Mouse (Mus musculus): ENCODE data around the gene 0610010K14Rik. TPM values are rescaled to one million over a fixed set of nuclear protein-coding genes. Genes with fewer than 3 reads are reported as not detected.

The 0610010K14Rik gene
- polyA plus RNA-seq, 1 experiment from 2014 or later: 201 TPM

- WGBS: 47% methylated on average over 8 of the region's 8 CpGs
- no peak for ATAC-seq
- Histone ChIP-seq H3K27me3 (peaks cover 31% of the 10 kb centered on the region), H3K4me3 (replicated peaks) (peak overlapping the region; percentile 33; the same call in 1 of the 2 replicates), H3K4me2 (replicated peaks) (peak overlapping the region; percentile 52), H3K9me3 (no peaks in the 10 kb centered on the region), H3K27ac (no peak overlapping the region), H3K36me3 (peaks cover 18% of the 10 kb centered on the region), H3K9ac (replicated peaks) (peak overlapping the region; percentile 59), H3K4me1 (replicated peaks) (peaks cover 47% of the 10 kb centered on the region)
Measured at GRCm38 (mm10) chr11:70233016-70233415, 4.7 kb downstream of the 0610010K14Rik start.

GRCm38 (mm10) chr11:70232546-70232945 lies 5.2 kb downstream of the 0610010K14Rik start:
- WGBS: 8% methylated on average over 10 of the region's 10 CpGs

GRCm38 (mm10) chr11:70230239-70230727 lies 7.4 kb downstream of the 0610010K14Rik start:
- Histone ChIP-seq H3K4me2 (replicated peaks) (peak overlapping the region; percentile 47), H3K27me3 (peaks cover 58% of the 10 kb centered on the region), H3K36me3 (peaks cover 11% of the 10 kb centered on the region), H3K27ac (no peak overlapping the region), H3K4me1 (replicated peaks) (peaks cover 43% of the 10 kb centered on the region), H3K9ac (replicated peaks) (no peak overlapping the region), H3K4me3 (replicated peaks) (peak overlapping the region; percentile 28), H3K9me3 (no peaks in the 10 kb centered on the region)
- under 1% methylated on average over 32 of the region's 32 CpGs for WGBS
- peak; percentile 44; the same call in 1 of the 2 replicates for ATAC-seq

More at GRCm38 (mm10) chr11:70232546-70232945, 5.2 kb downstream of the 0610010K14Rik start:
- Histone ChIP-seq H3K27ac (no peak overlapping the region), H3K4me2 (replicated peaks) (peak overlapping the region; percentile 52), H3K4me1 (replicated peaks) (peaks cover 47% of the 10 kb centered on the region), H3K27me3 (peaks cover 35% of the 10 kb centered on the region), H3K9me3 (no peaks in the 10 kb centered on the region), H3K36me3 (peaks cover 18% of the 10 kb centered on the region), H3K9ac (replicated peaks) (peak overlapping the region; percentile 59), H3K4me3 (replicated peaks) (peak overlapping the region; percentile 33)
- no peak for ATAC-seq

DNA sequence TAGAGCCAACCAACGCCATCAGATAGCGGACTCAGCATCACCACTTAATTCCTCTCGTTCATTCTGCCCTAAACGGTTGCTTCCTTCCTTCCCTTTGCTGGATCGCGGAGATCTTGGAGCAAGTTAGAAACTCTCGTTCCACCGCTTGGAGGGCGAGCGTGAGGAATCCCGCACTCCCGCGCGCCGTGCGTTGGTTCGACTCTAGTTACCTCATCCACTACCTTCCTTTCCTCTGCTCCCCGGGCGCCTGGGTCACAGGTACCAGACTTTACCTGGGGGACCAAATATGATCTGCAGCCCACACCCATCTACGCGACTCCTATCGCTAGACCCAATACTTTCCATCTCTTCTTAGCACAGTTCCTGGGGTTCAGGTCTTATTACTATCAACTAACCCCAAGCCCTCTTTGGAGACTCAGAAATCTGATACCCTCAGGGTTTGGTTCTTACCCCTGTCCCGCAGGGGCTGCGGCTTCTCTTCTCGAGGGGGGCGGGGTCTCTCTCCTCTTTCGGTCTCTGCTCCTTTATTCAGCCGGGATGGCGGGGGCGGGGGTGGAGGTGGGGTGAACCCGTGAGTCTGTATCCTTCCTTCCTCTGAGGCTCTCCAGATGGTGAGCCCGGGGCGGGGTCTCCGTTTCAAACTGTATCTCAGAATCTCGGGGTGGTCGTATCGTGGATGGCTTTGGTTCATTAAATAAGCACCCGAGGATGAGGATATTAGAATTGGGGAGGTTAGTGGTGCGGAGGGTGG lies 8.3 kb downstream of the 0610010K14Rik start, which contains the start of gene Bcl6b:
Bcl6b (minus strand) TSS at position 539 of the 751 bp plus-strand sequence.
- H3K27ac ChIP-seq: no peak within 1 kb of the TSS
- no peaks in the 10 kb centered on the region for H3K9me3 ChIP-seq
- H3K4me1 ChIP-seq (replicated peaks): peaks cover 43% of the 10 kb centered on the region
- H3K4me3 ChIP-seq (replicated peaks): peak within 1 kb of the TSS; percentile 28
- H3K9ac ChIP-seq (replicated peaks): peak within 1 kb of the TSS; percentile 28
- peak; percentile 22; the same call in 1 of the 2 replicates for ATAC-seq
- H3K4me2 ChIP-seq (replicated peaks): peak within 1 kb of the TSS; percentile 47
- peaks cover 3% of the 10 kb centered on the region; the same call in 1 of the 2 replicates for H3K36me3 ChIP-seq
- WGBS: 2% methylated on average over 39 of the region's 39 CpGs
- H3K27me3 ChIP-seq: peaks cover 65% of the 10 kb centered on the region

- H3K27me3 ChIP-seq: peaks cover 71% of the 10 kb centered on the region
- peaks cover 43% of the 10 kb centered on the region for H3K4me1 ChIP-seq (replicated peaks)
- H3K9ac ChIP-seq (replicated peaks): peak overlapping the region; percentile 28
- under 1% methylated on average over 19 of the region's 19 CpGs for WGBS
- no peak overlapping the region for H3K27ac ChIP-seq
- peak overlapping the region; percentile 28 for H3K4me3 ChIP-seq (replicated peaks)
- peak overlapping the region; percentile 47 for H3K4me2 ChIP-seq (replicated peaks)
- no peaks in the 10 kb centered on the region for H3K36me3 ChIP-seq
- H3K9me3 ChIP-seq: no peaks in the 10 kb centered on the region
- ATAC-seq: peak; percentile 68
Measured at GRCm38 (mm10) chr11:70228828-70229227, 8.9 kb downstream of the 0610010K14Rik start.

DNA sequence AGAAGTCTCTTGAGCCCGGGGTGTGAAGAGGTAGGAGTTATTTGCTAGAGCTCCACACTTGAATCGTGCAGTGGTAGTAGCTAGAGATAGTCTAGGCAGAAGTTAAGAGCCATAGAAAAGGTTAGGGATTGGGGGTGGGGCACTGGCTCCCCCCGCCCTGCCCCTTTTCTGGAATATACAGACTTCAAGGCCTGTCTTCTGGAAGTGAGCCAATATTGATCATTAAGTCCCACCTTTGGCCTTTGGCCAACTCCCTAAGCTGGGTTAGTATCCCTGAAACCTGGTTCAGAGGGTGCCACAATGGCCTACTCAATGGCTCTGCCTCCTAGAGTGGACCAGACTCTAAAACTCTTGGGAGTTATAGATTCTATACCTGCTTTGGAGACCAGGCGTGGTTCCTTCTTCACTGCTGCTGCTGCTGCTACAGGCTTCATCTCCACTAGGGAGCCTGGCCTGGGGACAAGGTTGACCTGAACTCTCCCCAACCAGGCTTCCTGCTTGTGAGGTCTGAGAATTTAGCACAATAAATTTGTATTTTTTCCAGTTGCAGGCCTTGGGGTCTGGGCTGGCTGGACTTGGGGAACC lies 10.0 kb downstream of the 0610010K14Rik start:
- no peak overlapping the region for H3K9ac ChIP-seq (replicated peaks)
- H3K27me3 ChIP-seq: peaks cover 74% of the 10 kb centered on the region
- no peaks in the 10 kb centered on the region for H3K9me3 ChIP-seq
- 94% methylated on average over 4 of the region's 4 CpGs for WGBS
- H3K4me1 ChIP-seq (replicated peaks): peaks cover 37% of the 10 kb centered on the region
- no peak overlapping the region for H3K27ac ChIP-seq
- no peak for ATAC-seq
- H3K4me2 ChIP-seq (replicated peaks): peak overlapping the region; percentile 47
- H3K4me3 ChIP-seq (replicated peaks): no peak overlapping the region
- no peaks in the 10 kb centered on the region for H3K36me3 ChIP-seq

DNA sequence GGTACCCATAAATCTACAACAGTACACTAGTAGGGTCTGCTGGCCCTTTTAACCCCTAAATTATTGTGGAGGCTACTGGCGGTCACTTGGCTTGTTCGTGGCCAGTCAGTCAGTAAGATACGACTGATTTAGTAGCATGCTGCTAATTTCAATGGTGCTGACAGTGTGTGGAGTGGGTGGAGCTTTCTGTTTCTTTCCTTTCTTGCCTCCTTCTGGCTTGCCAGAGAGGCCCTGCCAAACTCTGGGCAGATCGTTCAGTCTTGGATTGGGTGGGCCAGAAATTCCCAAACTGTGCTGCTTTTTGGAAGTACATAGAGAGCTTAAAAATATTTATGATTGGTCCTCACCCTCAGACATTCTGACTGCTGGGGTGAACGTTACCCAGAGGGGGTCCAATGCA lies 10.6 kb downstream of the 0610010K14Rik start:
- Histone ChIP-seq H3K4me2 (replicated peaks) (peak overlapping the region; percentile 45), H3K36me3 (no peaks in the 10 kb centered on the region), H3K4me1 (replicated peaks) (peaks cover 35% of the 10 kb centered on the region), H3K27me3 (peaks cover 74% of the 10 kb centered on the region), H3K9ac (replicated peaks) (no peak overlapping the region), H3K4me3 (replicated peaks) (no peak overlapping the region; the same call in 1 of the 2 replicates), H3K9me3 (no peaks in the 10 kb centered on the region), H3K27ac (no peak overlapping the region)
- ATAC-seq: no peak
- 41% methylated on average over 5 of the region's 5 CpGs for WGBS

- peaks cover 74% of the 10 kb centered on the region for H3K27me3 ChIP-seq
- H3K36me3 ChIP-seq: no peaks in the 10 kb centered on the region
- peak overlapping the region; percentile 29 for H3K4me3 ChIP-seq (replicated peaks)
- H3K9ac ChIP-seq (replicated peaks): peak overlapping the region; percentile 34; the same call in 1 of the 2 replicates
- H3K27ac ChIP-seq: no peak overlapping the region
- no peak for ATAC-seq
- WGBS: 8% methylated on average over 18 of the region's 18 CpGs
- H3K4me2 ChIP-seq (replicated peaks): peak overlapping the region; percentile 45
- no peaks in the 10 kb centered on the region for H3K9me3 ChIP-seq
- H3K4me1 ChIP-seq (replicated peaks): peaks cover 41% of the 10 kb centered on the region
Measured at GRCm38 (mm10) chr11:70226602-70226890, 11.2 kb downstream of the 0610010K14Rik start.

GRCm38 (mm10) chr11:70225798-70226601 lies 11.7 kb downstream of the 0610010K14Rik start:
- Histone ChIP-seq H3K36me3 (no peaks in the 10 kb centered on the region), H3K4me2 (replicated peaks) (peak overlapping the region; percentile 45), H3K27me3 (peaks cover 73% of the 10 kb centered on the region), H3K27ac (no peak overlapping the region), H3K4me3 (replicated peaks) (peak overlapping the region; percentile 29), H3K9ac (replicated peaks) (peak overlapping the region; percentile 34; the same call in 1 of the 2 replicates), H3K4me1 (replicated peaks) (peaks cover 43% of the 10 kb centered on the region), H3K9me3 (no peaks in the 10 kb centered on the region)
- ATAC-seq: no peak
- WGBS: 20% methylated on average over 27 of the region's 27 CpGs

GRCm38 (mm10) chr11:70223724-70224123 lies 14.0 kb downstream of the 0610010K14Rik start:
- Histone ChIP-seq H3K27ac (no peak overlapping the region), H3K9ac (replicated peaks) (no peak overlapping the region), H3K4me3 (replicated peaks) (no peak overlapping the region), H3K36me3 (no peaks in the 10 kb centered on the region), H3K4me1 (replicated peaks) (peaks cover 44% of the 10 kb centered on the region), H3K9me3 (no peaks in the 10 kb centered on the region), H3K27me3 (peaks cover 51% of the 10 kb centered on the region), H3K4me2 (replicated peaks) (no peak overlapping the region)
- ATAC-seq: no peak
- WGBS: 90% methylated on average over 9 of the region's 9 CpGs

DNA sequence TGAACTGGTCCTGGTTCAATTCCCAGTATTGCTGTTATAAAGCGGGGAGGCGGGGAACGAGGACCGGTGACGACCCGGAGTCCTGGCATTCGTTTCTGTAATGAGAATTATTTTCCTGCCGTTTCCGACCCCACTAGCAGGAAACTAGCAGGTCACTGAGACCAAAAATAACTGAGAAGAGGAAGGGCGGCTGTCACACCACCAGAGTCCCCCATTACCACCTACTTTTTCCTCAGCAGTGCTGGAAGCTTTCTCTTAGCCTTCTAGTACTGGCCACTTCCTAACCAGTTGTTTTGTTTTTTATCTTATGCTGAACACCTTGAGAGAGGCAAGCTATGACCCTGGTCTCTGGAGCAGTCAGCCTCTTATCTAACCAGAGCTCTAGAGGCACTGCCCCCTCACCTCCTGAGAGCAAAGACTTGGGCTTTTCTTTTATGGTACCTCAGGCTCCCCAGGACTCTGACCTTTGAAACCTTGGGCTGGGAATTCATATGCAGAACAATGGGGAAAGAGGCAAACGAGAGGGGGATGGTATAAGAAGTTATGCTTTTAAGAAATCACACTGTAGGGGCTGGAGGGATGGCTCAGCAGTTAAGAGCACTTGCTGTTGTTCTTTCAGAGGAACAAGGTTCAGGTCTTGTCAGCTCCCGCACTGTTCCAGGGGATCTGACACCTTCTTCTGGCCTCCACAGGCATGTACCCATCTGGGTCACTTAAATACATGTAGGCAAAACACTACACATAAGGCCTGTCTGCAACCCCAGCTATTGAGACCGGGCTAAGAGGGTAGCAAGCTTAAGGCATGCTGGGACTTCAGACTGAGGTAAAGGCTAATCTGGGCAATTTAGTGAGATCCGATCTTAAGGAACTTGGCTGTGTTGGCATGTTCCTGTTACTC lies 15.9 kb downstream of the 0610010K14Rik start:
- Histone ChIP-seq H3K9ac (replicated peaks) (peak overlapping the region; percentile 57), H3K36me3 (peaks cover 14% of the 10 kb centered on the region), H3K4me3 (replicated peaks) (peak overlapping the region; percentile 52), H3K4me2 (replicated peaks) (peak overlapping the region; percentile 90), H3K27me3 (peaks cover 42% of the 10 kb centered on the region), H3K4me1 (replicated peaks) (peaks cover 44% of the 10 kb centered on the region), H3K9me3 (no peaks in the 10 kb centered on the region), H3K27ac (peak overlapping the region; percentile 85)
- WGBS: 10% methylated on average over 14 of the region's 14 CpGs
- no peak for ATAC-seq
